Mouse (Mus musculus) gastrocnemius, adult 2 months (tissue): ENCODE results near the gene Slc35c2. TPM values are rescaled to one million over a fixed set of nuclear protein-coding genes. Genes with fewer than 3 reads are reported as not detected.
A peak's percentile ranks its signal among the peaks of the same experiment; 100 is the strongest.

Experiments
- DNase-seq: peaks from one replicate; pipeline ENCODE4 v3.0.0; 2022
- H3K27ac ChIP-seq: fragments of 200-600 bp; 2 replicates; pipeline ENCODE4 v1.8.1; 2022; ENCODE audit warnings: mild to moderate bottlenecking
- H3K4me3 ChIP-seq: fragments of 200-600 bp; 2 replicates; pipeline ENCODE4 v1.8.1; 2022; ENCODE audit warnings: mild to moderate bottlenecking, moderate library complexity
- CTCF ChIP-seq: fragments of 200-600 bp; IDR thresholded peaks from 2 replicates; pipeline ENCODE4 v1.8.1; 2022; ENCODE audit warnings: antibody characterized with exemption, mild to moderate bottlenecking, moderate library complexity
- intact Hi-C: fragments of 180-260 bp; cut with DNase I; formaldehyde crosslinking; loops from one replicate; pipeline ENCODE4 v1.15.1; 2025
- total RNA-seq, 2 experiments: library from RNA; stranded (reverse); gene quantifications; 2 replicates each; pipeline ENCODE4 v1.2.3; 2021

Gene Slc35c2
- total RNA-seq, 2 experiments from 2014 or later, result 19.6 to 20.6 TPM

- intact Hi-C loops, result no loop called here
- DNase-seq, result no peak
- no peak for TF ChIP-seq CTCF
Observed at GRCm38 (mm10) chr2:165284377-165284776, 3.3 kb downstream of the Slc35c2 start.

GRCm38 (mm10) chr2:165283644-165284043 is 4.0 kb downstream of the Slc35c2 start:
- intact Hi-C loops, result no loop called here
- no peak overlapping the region for H3K4me3 ChIP-seq
- TF ChIP-seq CTCF, result no peak
- H3K27ac ChIP-seq, result no peak overlapping the region
- DNase-seq, result no peak

More at GRCm38 (mm10) chr2:165284377-165284776, 3.3 kb downstream of the Slc35c2 start:
- Histone ChIP-seq H3K27ac (no peak overlapping the region), H3K4me3 (no peak overlapping the region)

GRCm38 (mm10) chr2:165281779-165282311 is 5.8 kb downstream of the Slc35c2 start:
- no peak overlapping the region for H3K4me3 ChIP-seq
- no peak overlapping the region for H3K27ac ChIP-seq
- intact Hi-C loops, result no loop called here
- DNase-seq, result peak; percentile 76
- TF ChIP-seq CTCF, result 0 out of 2 replicates have a peak, but pooled peaks have one; percentile 3

- H3K4me3 ChIP-seq, result no peak overlapping the region
- H3K27ac ChIP-seq, result no peak overlapping the region
- no peak for DNase-seq
- intact Hi-C loops, result loop anchor here (5.0 kb wide), 1 partner anchor 42 kb away; no protein-coding TSS in a partner anchor
- TF ChIP-seq CTCF, result no peak
Observed at GRCm38 (mm10) chr2:165279351-165279750, 8.3 kb downstream of the Slc35c2 start.

GRCm38 (mm10) chr2:165277188-165277740 is 10.4 kb downstream of the Slc35c2 start:
- no peak for DNase-seq
- no peak overlapping the region for H3K4me3 ChIP-seq
- intact Hi-C loops, result loop anchor here (5.0 kb wide), 1 partner anchor 40 kb away; no protein-coding TSS in a partner anchor
- no peak for TF ChIP-seq CTCF
- no peak overlapping the region for H3K27ac ChIP-seq

- intact Hi-C loops, result loop anchor here (1.0 to 5.0 kb wide), 2 partner anchors 39 to 201 kb away; no protein-coding TSS in a partner anchor
- TF ChIP-seq CTCF, result peak; percentile 84
- no peak overlapping the region for H3K27ac ChIP-seq
- peak; percentile 83 for DNase-seq
- no peak overlapping the region for H3K4me3 ChIP-seq
Observed at GRCm38 (mm10) chr2:165275824-165276223, 11.8 kb downstream of the Slc35c2 start.

- intact Hi-C loops, result loop anchor here (5.0 kb wide), 1 partner anchor 38 kb away; no protein-coding TSS in a partner anchor
- no peak overlapping the region for H3K27ac ChIP-seq
- no peak for DNase-seq
- no peak overlapping the region for H3K4me3 ChIP-seq
- no peak for TF ChIP-seq CTCF
Observed at GRCm38 (mm10) chr2:165275124-165275640, 12.5 kb downstream of the Slc35c2 start.

GRCm38 (mm10) chr2:165273589-165273988 is 14.1 kb downstream of the Slc35c2 start:
- TF ChIP-seq CTCF, result no peak
- intact Hi-C loops, result no loop called here
- no peak for DNase-seq
- no peak overlapping the region for H3K4me3 ChIP-seq
- no peak overlapping the region for H3K27ac ChIP-seq

- no peak overlapping the region for H3K4me3 ChIP-seq
- no peak for DNase-seq
- no peak overlapping the region for H3K27ac ChIP-seq
- intact Hi-C loops, result no loop called here
- no peak for TF ChIP-seq CTCF
Observed at GRCm38 (mm10) chr2:165271326-165271725, 16.3 kb downstream of the Slc35c2 start.

- DNase-seq, result no peak
- no peak overlapping the region for H3K4me3 ChIP-seq
- intact Hi-C loops, result no loop called here
- TF ChIP-seq CTCF, result no peak
- no peak overlapping the region for H3K27ac ChIP-seq
Observed at GRCm38 (mm10) chr2:165270858-165271257, 16.8 kb downstream of the Slc35c2 start.

GRCm38 (mm10) chr2:165266739-165267138 is 20.9 kb downstream of the Slc35c2 start:
- Histone ChIP-seq H3K4me3 (no peak overlapping the region), H3K27ac (no peak overlapping the region)
- no peak for TF ChIP-seq CTCF
- intact Hi-C loops, result no loop called here
- no peak for DNase-seq

GRCm38 (mm10) chr2:165263861-165264260 is 23.8 kb downstream of the Slc35c2 start:
- no peak overlapping the region for H3K27ac ChIP-seq
- no peak for DNase-seq
- H3K4me3 ChIP-seq, result no peak overlapping the region
- intact Hi-C loops, result no loop called here
- TF ChIP-seq CTCF, result no peak

- H3K27ac ChIP-seq, result no peak overlapping the region
- DNase-seq, result no peak
- intact Hi-C loops, result no loop called here
- no peak overlapping the region for H3K4me3 ChIP-seq
- no peak for TF ChIP-seq CTCF
Observed at GRCm38 (mm10) chr2:165262274-165262990, 25.2 kb downstream of the Slc35c2 start.
